Mouse (Mus musculus): ENCODE data around the gene Lactb. TPM values are rescaled to one million over a fixed set of nuclear protein-coding genes. Genes with fewer than 3 reads are reported as not detected.

Gene Lactb
- 3.1 TPM for polyA plus RNA-seq (2017; shearing (Covaris generic))

DNA sequence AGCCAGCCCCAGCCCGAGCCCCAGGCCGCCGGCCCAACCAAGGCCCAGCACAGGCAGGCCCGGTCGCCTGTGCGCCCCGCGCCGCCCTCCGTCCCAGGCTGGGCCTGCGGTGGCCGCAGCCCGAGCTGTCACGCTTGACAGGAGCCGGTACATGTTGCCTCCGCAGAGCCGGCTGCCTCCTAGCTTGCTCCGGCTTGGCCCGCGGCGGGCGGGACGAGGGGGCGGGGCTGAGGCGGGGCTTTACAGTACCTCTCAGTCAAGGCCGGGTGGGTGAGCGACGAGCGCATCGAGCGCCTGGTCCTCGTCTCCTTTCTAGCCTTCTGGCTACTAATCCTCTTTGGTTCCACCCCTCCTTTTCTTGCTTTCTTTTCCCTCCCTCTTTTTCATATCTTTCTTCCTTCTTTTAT is at the start of gene Lactb:
Gene Lactb (minus strand): TSS at position 246 of the 407 bp plus-strand sequence.

DNA sequence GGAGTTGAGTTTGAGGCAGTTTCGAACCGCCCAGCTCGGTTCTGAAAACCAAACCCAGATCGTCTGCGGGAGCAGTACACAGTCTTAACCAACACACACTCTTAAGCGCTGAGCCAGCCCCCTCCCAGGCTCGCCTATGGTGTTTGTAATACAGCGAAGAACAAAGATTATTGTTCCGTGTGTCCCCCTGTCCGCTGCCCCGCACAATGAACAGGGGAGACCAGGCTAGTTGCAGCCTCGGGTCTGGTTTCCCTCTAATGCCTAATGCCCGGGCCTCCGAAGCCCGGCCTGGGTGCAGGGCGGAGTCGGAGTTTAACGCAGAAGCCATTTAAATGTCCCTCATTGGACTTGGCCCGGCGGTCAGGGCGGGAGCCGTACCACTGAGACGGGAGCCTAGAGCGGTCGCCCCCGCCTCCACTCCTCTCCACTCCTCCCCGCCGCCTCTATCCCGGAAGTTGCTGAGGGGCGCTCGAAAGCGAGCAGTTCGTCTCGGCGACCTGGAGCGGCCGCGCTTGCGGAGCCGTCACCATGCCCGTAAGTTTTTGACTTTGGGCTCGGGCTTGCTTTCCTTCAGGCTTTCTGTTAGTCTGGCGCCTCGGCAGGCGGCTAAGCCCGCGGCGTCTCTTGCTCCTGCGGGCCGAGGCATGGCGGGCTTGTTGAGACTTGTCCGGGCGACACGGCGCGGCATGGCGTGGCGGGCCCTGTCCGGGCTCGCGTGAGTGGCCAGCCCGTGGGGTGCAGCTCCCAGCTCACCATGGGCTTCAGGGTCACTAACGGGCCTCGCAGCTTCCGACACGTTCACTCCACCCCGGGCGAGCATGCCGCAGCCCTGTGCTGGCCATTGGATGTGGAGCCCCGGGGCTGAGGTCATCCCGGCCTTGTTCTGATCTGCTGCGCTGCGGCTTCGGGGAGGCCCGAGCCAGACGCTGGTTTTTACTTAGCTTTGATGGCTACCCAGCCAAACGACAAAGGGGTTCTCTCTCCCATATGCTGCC is 29.3 kb downstream of the Lactb start, which contains the start of gene Rps27l:
Gene Rps27l (plus strand): TSS at position 440 of the 995 bp plus-strand sequence.

DNA sequence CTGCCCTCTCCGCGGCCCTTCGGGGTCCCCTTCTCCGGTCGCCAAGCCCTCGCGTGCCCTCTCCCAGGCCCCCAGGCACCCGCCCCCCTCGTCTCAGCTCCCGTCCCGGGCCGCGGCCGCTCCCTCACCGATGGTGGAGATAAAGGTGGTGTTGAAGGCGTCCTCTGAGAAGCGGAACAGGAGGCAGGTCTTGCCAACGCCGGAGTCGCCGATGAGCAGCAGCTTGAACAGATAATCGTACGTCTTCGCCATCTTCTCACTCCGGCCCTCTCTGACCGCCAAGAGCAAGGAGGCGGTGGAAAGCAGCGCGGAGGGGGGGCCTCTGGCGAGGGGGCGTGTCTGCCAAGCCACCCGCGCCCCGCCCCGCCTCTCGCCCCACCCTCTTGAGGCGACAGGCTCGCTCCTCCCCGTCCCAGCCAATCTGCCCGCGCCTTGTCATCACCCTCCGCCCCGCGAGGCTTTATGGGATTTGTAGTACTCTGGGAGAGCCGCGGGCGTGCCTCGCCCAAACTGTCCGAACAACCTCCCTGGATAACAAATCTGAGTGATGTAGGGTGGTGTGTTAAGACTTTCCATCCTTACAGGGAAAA is 55.8 kb downstream of the Lactb start, which contains the start of gene Rab8b:
Gene Rab8b (minus strand): TSS at position 306 of the 590 bp plus-strand sequence.

Other genes starting within 250 kb of the Lactb start
- gene Aph1b, start 180.0 kb downstream of the Lactb start, polyA plus RNA-seq (2017; shearing (Covaris generic)) = 1.9 TPM
- not detected for gene Gm10647, start 178.4 kb downstream of the Lactb start, polyA plus RNA-seq (2017; shearing (Covaris generic))
- gene Aph1c, start 140.8 kb downstream of the Lactb start, polyA plus RNA-seq (2017; shearing (Covaris generic)) = 0.51 TPM
- gene Rab8b, start 55.8 kb downstream of the Lactb start, polyA plus RNA-seq (2017; shearing (Covaris generic)) = 148 TPM
- gene Rps27l, start 29.4 kb downstream of the Lactb start, polyA plus RNA-seq (2017; shearing (Covaris generic)) = 252 TPM
- 21.3 TPM for gene Tpm1, start 73.9 kb upstream of the Lactb start, polyA plus RNA-seq (2017; shearing (Covaris generic))